Mouse (Mus musculus): ENCODE results near the gene Slc17a2. TPM values are rescaled to one million over a fixed set of nuclear protein-coding genes. Genes with fewer than 3 reads are reported as not detected.

Slc17a2 gene
- polyA plus RNA-seq (2012; ENCODE audit: low replicate concordance) = not detected in 2 replicates

GRCm38 (mm10) chr13:23806422-23807052 is at the start of gene Slc17a2:
TSS of gene Slc17a2 (plus strand) at chr13:23806993.

GRCm38 (mm10) chr13:23760972-23761864 is 45.6 kb upstream of the Slc17a2 start, which contains the start of gene Hist1h4a:
TSS of gene Hist1h4a (minus strand) at chr13:23761230.

GRCm38 (mm10) chr13:23761871-23762821 is 44.6 kb upstream of the Slc17a2 start, which contains the start of gene Hist1h3a:
TSS of gene Hist1h3a (minus strand) at chr13:23762386.

GRCm38 (mm10) chr13:23763586-23764323 is 43.0 kb upstream of the Slc17a2 start, which contains the start of gene Hist1h1a:
TSS of gene Hist1h1a (plus strand) at chr13:23763666.

GRCm38 (mm10) chr13:23769613-23770012 is 37.2 kb upstream of the Slc17a2 start, which contains the start of gene Trim38:
TSS of gene Trim38 (plus strand) at chr13:23769913.

GRCm38 (mm10) chr13:23839308-23839707 is 32.5 kb downstream of the Slc17a2 start, which contains the start of gene Slc17a3:
TSS of gene Slc17a3 (plus strand) at chr13:23839434.

GRCm38 (mm10) chr13:23867405-23867804 is 60.6 kb downstream of the Slc17a2 start, which contains the start of gene Slc17a1:
TSS of gene Slc17a1 (plus strand) at chr13:23867750.

Other genes with a start within 250 kb of the Slc17a2 start
- 3.2 and 3.6 TPM in 2 replicates for gene Hist1h3e, start 244.6 kb upstream of the Slc17a2 start, polyA plus RNA-seq (2012; ENCODE audit: low replicate concordance)
- gene Hist1h2ae, start 235.8 kb upstream of the Slc17a2 start, polyA plus RNA-seq (2012; ENCODE audit: low replicate concordance) = 4.8 and 7.7 TPM in 2 replicates
- 4.5 and 23.6 TPM in 2 replicates for gene Hist1h2bg, start 235.6 kb upstream of the Slc17a2 start, polyA plus RNA-seq (2012; ENCODE audit: low replicate concordance)
- 2.0 and 4.0 TPM in 2 replicates for gene Hist1h2bf, start 232.8 kb upstream of the Slc17a2 start, polyA plus RNA-seq (2012; ENCODE audit: low replicate concordance)
- 2.4 and 2.6 TPM in 2 replicates for gene Hist1h2ad, start 232.6 kb upstream of the Slc17a2 start, polyA plus RNA-seq (2012; ENCODE audit: low replicate concordance)
- gene Hist1h3d, start 231.2 kb upstream of the Slc17a2 start, polyA plus RNA-seq (2012; ENCODE audit: low replicate concordance) = 0.33 and 1.7 TPM in 2 replicates
- 12.3 and 12.6 TPM in 2 replicates for gene Hist1h4d, start 225.4 kb upstream of the Slc17a2 start, polyA plus RNA-seq (2012; ENCODE audit: low replicate concordance)
- 1.4 and 1.7 TPM in 2 replicates for gene Hist1h2be, start 185.9 kb upstream of the Slc17a2 start, polyA plus RNA-seq (2012; ENCODE audit: low replicate concordance)
- gene Hist1h1e, start 184.4 kb upstream of the Slc17a2 start, polyA plus RNA-seq (2012; ENCODE audit: low replicate concordance) = 5.6 and 11.8 TPM in 2 replicates
- gene Hist1h2ac, start 123.0 kb upstream of the Slc17a2 start, polyA plus RNA-seq (2012; ENCODE audit: low replicate concordance) = 0.80 and 1.2 TPM in 2 replicates
- gene Hist1h2bc, start 122.8 kb upstream of the Slc17a2 start, polyA plus RNA-seq (2012; ENCODE audit: low replicate concordance) = 10.2 and 11.3 TPM in 2 replicates
- not detected in 2 replicates for gene Hist1h1t, start 111.2 kb upstream of the Slc17a2 start, polyA plus RNA-seq (2012; ENCODE audit: low replicate concordance)
- 2.4 and 2.5 TPM in 2 replicates for gene Hist1h4c, start 108.5 kb upstream of the Slc17a2 start, polyA plus RNA-seq (2012; ENCODE audit: low replicate concordance)
- gene Hfe, start 96.1 kb upstream of the Slc17a2 start, polyA plus RNA-seq (2012; ENCODE audit: low replicate concordance) = 12.7 and 34.4 TPM in 2 replicates
- gene Hist1h1c, start 68.2 kb upstream of the Slc17a2 start, polyA plus RNA-seq (2012; ENCODE audit: low replicate concordance) = 26.1 and 77.9 TPM in 2 replicates
- 0.55 and 4.8 TPM in 2 replicates for gene Hist1h3c, start 61.4 kb upstream of the Slc17a2 start, polyA plus RNA-seq (2012; ENCODE audit: low replicate concordance)
- 3.5 and 6.0 TPM in 2 replicates for gene Hist1h2bb, start 60.3 kb upstream of the Slc17a2 start, polyA plus RNA-seq (2012; ENCODE audit: low replicate concordance)
- 4.8 and 6.2 TPM in 2 replicates for gene Hist1h2ab, start 55.9 kb upstream of the Slc17a2 start, polyA plus RNA-seq (2012; ENCODE audit: low replicate concordance)
- gene Hist1h3b, start 54.7 kb upstream of the Slc17a2 start, polyA plus RNA-seq (2012; ENCODE audit: low replicate concordance) = 4.0 TPM in 1 of 2 replicates, not detected in the other
- gene Hist1h4b, start 50.0 kb upstream of the Slc17a2 start, polyA plus RNA-seq (2012; ENCODE audit: low replicate concordance) = 4.4 and 10.3 TPM in 2 replicates
- 5.9 and 9.4 TPM in 2 replicates for gene Hist1h4a, start 45.8 kb upstream of the Slc17a2 start, polyA plus RNA-seq (2012; ENCODE audit: low replicate concordance)
- 1.4 and 5.7 TPM in 2 replicates for gene Hist1h3a, start 44.6 kb upstream of the Slc17a2 start, polyA plus RNA-seq (2012; ENCODE audit: low replicate concordance)
- 0.40 and 0.81 TPM in 2 replicates for gene Hist1h1a, start 43.3 kb upstream of the Slc17a2 start, polyA plus RNA-seq (2012; ENCODE audit: low replicate concordance)
- not detected in 2 replicates for gene Trim38, start 37.1 kb upstream of the Slc17a2 start, polyA plus RNA-seq (2012; ENCODE audit: low replicate concordance)
- gene Slc17a3, start 32.4 kb downstream of the Slc17a2 start, polyA plus RNA-seq (2012; ENCODE audit: low replicate concordance) = not detected in 2 replicates
- not detected in 2 replicates for gene Slc17a1, start 60.8 kb downstream of the Slc17a2 start, polyA plus RNA-seq (2012; ENCODE audit: low replicate concordance)
- not detected in 2 replicates for gene Slc17a4, start 108.0 kb downstream of the Slc17a2 start, polyA plus RNA-seq (2012; ENCODE audit: low replicate concordance)
- gene Hist1h2ba, start 127.2 kb downstream of the Slc17a2 start, polyA plus RNA-seq (2012; ENCODE audit: low replicate concordance) = not detected in 2 replicates
- gene Hist1h2aa, start 127.5 kb downstream of the Slc17a2 start, polyA plus RNA-seq (2012; ENCODE audit: low replicate concordance) = not detected in 2 replicates
- gene Scgn, start 184.2 kb downstream of the Slc17a2 start, polyA plus RNA-seq (2012; ENCODE audit: low replicate concordance) = not detected in 2 replicates